Mouse (Mus musculus): ENCODE results near the gene Kat6b.

Gene Kat6b

GRCm38 (mm10) chr14:21592985-21593750 is 111.9 kb downstream of the Kat6b start:
- in situ Hi-C loops (cut with MseI, MboI), result no loop called here

DNA sequence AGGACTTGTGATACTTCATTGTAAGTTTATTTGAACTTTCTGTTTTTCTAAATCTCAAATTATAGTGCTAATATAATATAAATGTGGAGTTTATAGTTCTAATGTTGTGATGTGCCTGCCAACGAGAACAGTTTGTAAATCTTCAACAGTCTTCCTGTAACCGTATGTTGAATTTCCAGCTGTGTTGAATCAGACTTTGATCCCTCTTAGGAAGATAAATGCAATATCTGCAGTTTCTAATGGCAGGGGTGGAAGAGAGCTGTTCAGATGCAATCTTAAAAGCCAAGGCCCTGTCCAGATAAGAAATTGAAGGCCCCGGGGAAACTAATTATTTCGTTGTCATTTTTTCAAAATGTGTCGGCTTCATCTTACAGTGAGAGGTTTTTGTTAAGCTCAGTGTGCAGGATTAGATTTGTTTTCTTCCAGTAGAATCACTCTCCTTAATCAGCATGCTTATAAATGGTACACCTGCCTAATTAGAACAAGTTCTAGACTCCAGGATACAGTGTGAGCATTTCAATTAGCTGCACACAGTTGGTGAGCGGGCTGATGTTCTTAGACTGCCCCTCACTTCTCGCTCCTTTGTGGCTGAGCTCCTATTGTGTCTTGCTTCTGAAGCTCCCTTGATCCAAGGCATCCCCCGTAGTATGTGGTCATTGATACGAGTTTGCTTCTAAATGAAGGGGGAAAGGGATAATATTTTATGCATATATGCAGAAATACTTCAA is 118.4 kb downstream of the Kat6b start:
- in situ Hi-C loops (cut with MseI, MboI), result no loop called here

DNA sequence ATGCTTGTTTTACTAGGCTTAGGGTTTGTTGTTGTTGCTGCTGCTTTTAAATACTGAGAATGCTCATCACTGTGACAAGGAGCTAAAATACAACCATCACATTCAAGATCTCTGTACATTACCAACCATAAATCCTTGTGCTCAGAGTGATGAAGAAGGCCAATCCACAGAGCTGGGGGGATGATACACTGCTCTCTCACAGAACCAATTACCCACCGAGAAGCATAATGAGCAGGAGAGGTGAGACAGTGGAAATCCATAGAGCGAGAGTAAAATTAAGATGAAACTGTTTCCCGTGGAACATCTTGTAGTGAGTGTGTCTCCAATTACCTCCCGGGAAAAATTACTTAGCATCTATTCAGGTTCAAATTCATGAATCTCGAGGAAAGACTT is 118.9 kb downstream of the Kat6b start:
- in situ Hi-C loops (cut with MseI, MboI), result no loop called here

- in situ Hi-C loops (cut with MseI, MboI), result no loop called here
Measured at GRCm38 (mm10) chr14:21600628-21601027, 119.4 kb downstream of the Kat6b start.

- in situ Hi-C loops (cut with MseI, MboI), result no loop called here
Measured at GRCm38 (mm10) chr14:21602166-21602565, 120.9 kb downstream of the Kat6b start.

GRCm38 (mm10) chr14:21602937-21603336 is 121.7 kb downstream of the Kat6b start:
- in situ Hi-C loops (cut with MseI, MboI), result no loop called here

DNA sequence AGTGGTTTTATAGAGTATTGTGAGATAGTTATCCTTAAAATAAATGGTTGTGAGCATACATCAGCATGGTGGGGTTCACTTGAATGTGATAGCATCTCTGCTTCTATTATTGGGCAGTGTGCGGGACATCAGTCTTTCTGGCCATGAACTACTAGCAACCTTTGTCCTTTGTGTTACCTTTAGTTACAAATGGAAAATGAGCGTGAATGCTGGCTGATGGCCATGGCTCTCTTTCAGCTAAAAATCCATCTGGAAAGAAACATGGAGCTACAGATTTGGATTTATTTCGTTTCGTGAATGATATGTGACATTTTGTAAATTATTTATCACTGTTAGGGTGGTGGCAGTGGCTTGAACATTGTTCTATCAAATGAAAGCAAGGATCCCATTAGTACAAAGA is 126.5 kb downstream of the Kat6b start:
- in situ Hi-C loops (cut with MseI, MboI), result no loop called here

DNA sequence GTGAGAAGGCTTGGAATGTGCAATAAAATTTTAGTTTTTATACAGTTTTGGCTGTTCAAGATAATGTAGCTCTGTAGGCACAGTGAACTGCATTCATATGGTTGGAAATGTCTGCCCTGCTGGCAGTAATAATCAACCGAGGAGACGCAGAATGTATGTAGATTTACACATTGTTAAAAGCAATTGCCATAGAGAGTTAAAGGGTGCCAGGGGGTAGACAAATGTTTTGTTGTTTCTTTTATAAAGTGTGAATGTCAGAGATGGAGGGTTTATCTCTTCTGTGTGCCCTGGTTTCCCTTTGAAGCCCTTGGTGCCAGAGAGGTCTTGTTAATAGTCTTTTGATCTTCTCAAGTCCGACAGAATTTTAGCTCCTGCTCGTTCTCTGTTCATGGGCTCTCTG is 127.7 kb downstream of the Kat6b start:
- in situ Hi-C loops (cut with MseI, MboI), result no loop called here

- in situ Hi-C loops (cut with MseI, MboI), result no loop called here
Measured at GRCm38 (mm10) chr14:21610224-21610623, 129.0 kb downstream of the Kat6b start.

DNA sequence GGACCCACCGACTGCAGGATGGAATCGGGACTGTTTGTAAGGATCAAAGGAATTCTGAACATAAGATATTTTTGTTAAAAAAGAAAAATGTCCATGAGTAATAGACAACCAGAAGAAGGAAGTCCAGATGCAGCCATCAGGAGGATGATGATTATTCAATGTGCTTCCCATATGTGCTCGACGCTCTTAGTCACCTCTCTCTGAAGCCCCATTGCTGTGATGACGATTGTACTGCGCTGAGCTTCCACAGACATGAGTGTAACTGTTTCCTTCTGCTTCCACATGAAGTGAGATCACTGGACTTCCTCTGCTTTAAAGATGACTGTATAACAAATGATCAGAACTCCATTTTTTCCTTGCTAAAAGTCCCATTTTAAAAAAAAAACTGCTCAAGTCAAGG is 131.8 kb downstream of the Kat6b start:
- in situ Hi-C loops (cut with MseI, MboI), result no loop called here

DNA sequence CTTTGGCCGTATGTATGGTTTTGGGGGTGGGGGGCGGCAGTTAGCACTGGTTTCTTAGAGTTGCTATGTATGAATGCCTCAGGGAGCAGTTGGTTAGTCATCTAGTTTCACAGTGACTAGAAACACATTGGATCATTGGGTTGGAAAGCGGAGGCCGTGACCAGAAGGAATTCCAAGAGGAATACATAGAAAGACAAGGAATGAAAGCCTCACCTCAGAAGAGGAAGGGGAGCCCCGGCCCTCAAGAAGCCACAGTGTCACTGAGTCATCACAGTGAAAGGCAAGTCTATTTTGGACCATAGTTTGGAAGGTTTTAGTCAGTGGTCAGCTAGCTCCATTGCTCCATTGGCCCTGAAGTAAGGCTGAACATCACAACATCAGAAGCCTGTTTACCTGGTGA is 132.9 kb downstream of the Kat6b start:
- in situ Hi-C loops (cut with MseI, MboI), result no loop called here

GRCm38 (mm10) chr14:21615853-21616252 is 134.6 kb downstream of the Kat6b start:
- in situ Hi-C loops (cut with MseI, MboI), result no loop called here

- in situ Hi-C loops (cut with MseI, MboI), result no loop called here
Measured at GRCm38 (mm10) chr14:21617221-21617980, 136.2 kb downstream of the Kat6b start.

DNA sequence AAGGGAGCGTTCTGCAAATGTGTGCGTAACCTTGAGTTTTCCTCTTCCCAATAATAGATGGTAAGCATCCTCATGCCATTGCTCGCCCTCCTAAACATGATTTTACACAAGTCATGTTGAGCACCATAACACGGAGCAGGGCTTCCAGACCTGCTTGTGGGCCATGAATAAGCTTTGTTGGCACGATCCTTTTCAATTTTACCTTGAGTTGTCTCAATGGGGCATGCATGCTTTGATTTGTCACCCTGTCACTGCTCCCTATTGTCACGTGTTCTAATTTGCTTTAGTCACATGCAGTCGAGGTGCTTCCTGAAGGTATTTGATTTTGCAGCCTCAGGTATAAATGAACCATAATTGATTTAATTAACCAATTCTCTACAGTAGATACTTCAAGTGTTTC is 138.7 kb downstream of the Kat6b start:
- in situ Hi-C loops (cut with MseI, MboI), result no loop called here

- in situ Hi-C loops (cut with MseI, MboI), result no loop called here
Measured at GRCm38 (mm10) chr14:21625946-21626345, 144.7 kb downstream of the Kat6b start.

- in situ Hi-C loops (cut with MseI, MboI), result no loop called here
Measured at GRCm38 (mm10) chr14:21631665-21632200, 150.5 kb downstream of the Kat6b start.

DNA sequence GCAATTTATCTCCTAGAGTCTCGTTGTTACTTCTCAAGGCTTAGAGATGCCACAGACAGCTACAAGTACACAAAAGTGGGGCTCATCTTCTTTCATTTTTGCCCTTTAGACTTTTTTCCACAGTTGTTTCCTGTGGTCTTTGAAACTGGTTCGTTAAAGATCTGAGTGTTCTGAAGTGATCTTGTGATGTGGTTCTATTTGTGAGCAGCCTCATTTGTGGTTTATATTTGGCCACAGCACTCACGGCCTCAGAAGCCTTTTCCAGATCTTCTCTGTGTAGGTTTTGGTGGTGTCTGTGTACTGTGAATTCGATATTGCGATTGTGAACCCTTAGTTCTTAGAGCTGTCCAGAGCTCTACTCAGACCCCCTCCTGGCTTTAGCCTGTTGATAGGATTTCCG is 155.3 kb downstream of the Kat6b start:
- in situ Hi-C loops (cut with MseI, MboI), result no loop called here

DNA sequence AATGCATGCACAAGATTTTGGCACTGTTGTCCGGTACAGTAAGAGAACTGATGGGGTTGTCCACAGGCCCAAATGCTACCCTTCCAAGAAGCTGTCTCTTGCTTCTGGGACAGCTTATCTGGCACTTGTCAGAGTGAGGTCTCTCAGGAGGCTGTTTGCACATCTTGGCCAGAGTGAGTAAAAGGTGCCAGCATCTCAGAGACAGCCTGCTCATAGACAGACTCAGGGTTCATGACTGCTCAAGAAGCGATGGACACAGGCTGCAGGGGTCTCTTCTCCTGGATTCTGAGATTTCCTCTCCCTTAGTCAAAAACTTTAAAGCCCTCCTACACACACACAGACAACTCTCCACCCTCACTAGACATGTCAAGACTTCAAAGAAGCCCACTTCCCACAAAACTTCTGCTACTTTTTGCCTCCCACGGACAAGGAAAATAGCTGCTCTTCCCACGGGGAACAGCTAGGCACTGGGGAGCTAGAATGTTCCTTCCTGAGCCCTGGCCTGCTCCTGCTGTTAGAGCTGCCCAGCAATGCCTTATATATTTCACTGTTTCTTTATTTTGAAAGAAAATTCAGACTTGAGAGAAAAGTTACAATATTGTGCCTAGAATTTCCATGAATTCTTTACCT is 159.7 kb downstream of the Kat6b start:
- in situ Hi-C loops (cut with MseI, MboI), result no loop called here

DNA sequence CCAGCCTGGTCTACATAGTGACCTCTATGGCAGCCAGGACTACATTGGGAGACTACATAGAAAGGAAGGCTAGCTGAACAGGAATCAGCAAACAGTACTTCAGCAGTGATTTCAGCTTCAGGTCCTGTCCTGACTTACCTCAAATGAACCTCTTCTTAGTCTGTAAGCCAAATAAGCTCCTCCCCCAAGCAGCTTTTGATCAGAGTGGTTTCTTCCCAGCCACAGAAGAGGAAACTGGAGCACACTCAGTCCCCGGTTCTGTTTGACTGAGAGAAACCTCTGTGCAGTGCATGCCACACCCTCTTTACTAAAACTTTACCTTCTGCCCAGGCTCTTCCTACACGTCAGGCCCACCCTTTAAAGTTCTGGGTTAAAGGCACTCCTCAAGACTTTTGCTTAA is 172.6 kb downstream of the Kat6b start:
- in situ Hi-C loops (cut with MseI, MboI), result no loop called here

DNA sequence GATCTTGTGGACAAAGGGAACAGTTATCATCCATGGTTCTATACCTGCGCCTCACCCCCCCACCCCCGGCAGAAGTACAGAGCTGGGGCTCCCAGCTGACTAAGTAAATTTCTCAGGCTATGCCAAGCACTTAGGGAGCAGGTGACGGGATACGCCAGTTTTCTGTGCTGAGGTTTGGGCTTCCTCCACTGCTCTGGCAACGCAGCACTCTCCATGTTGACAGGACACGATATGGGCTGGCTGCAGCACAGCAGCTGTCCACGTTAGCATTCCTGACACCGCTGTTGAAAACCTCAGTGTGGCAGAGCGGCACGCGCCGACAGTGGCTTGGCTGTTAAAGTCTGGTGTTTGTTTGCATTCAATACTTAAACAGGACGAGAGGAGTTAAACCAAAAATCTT is 177.9 kb downstream of the Kat6b start:
- in situ Hi-C loops (cut with MseI, MboI), result no loop called here

DNA sequence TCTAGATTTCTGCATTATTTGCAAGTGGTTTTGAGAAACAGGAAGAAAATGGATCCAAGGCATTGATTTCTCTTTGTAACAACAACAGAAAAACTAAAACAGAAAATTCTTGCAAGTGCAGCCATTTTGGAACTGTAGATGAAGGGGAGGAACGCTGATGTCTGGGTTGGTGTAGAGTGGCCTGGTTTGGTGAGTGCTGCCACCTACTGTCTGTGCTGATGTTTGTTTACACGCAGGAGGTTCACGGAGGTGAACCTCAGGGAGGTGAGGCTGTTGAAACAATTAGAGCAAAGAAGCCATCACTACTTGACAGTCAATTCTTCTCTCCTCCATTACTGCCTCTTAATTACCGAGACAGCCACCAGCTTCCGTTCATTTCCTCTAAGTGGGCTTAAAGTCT is 178.4 kb downstream of the Kat6b start:
- in situ Hi-C loops (cut with MseI, MboI), result no loop called here
